Mouse (Mus musculus) liver, embryonic 15.5 days (tissue): ENCODE measurements around the gene Gm6034. TPM values are rescaled to one million over a fixed set of nuclear protein-coding genes. Genes with fewer than 3 reads are reported as not detected.
"Not testable (repeated sequence)": the region's sequence is repeated elsewhere in the genome, so short reads cannot be mapped to it uniquely, and the experiment has no call there.

ENCODE experiments used
- ATAC-seq: fragments of 200-750 bp; cut with Nextera tagmentation; 2 replicates; pipeline ENCODE4 v1.8.0; 2017; ENCODE audit warnings: moderate number of reproducible peaks, mild to moderate bottlenecking, moderate library complexity; ENCODE audit not compliant: insufficient read depth
- H3K27ac ChIP-seq: fragments of 300-500 bp; sonication (generic); replicated peaks from 2 replicates; pipeline ENCODE4 v1.5.1; 2015; ENCODE audit warnings: mild to moderate bottlenecking, inconsistent platforms
- H3K27me3 ChIP-seq: fragments of 300-500 bp; sonication (generic); 2 replicates; pipeline ENCODE4 v1.6.1; 2015; ENCODE audit warnings: mild to moderate bottlenecking, inconsistent platforms
- H3K36me3 ChIP-seq: fragments of 300-500 bp; sonication (generic); replicated peaks from 2 replicates; pipeline ENCODE4 v1.6.1; 2015; ENCODE audit warnings: moderate library complexity, mild to moderate bottlenecking, inconsistent platforms
- H3K4me1 ChIP-seq: fragments of 300-500 bp; sonication (generic); replicated peaks from 2 replicates; pipeline ENCODE4 v1.6.1; 2015; ENCODE audit warnings: inconsistent platforms
- H3K4me2 ChIP-seq: fragments of 300-500 bp; sonication (generic); 2 replicates; pipeline ENCODE4 v1.6.1; 2015; ENCODE audit warnings: moderate library complexity, mild to moderate bottlenecking, inconsistent platforms
- H3K4me3 ChIP-seq: fragments of 300-500 bp; sonication (generic); replicated peaks from 2 replicates; pipeline ENCODE4 v1.5.1; 2015; ENCODE audit warnings: mild to moderate bottlenecking, inconsistent platforms
- H3K9ac ChIP-seq: fragments of 300-500 bp; sonication (generic); 2 replicates; pipeline ENCODE4 v1.6.1; 2015; ENCODE audit warnings: moderate library complexity, mild to moderate bottlenecking, inconsistent platforms
- H3K9me3 ChIP-seq: fragments of 300-500 bp; sonication (generic); replicated peaks from 2 replicates; pipeline ENCODE4 v1.6.1; 2016; ENCODE audit warnings: inconsistent platforms
- WGBS: fragments of 180-500 bp; shearing (Covaris S2); methylation state at CpG from one replicate; pipeline ENCODE4 v1.1.7; 2015; ENCODE audit warnings: mixed read lengths; ENCODE audit not compliant: insufficient replicate concordance; 5-methylcytosine and 5-hydroxymethylcytosine counted together
- polyA plus RNA-seq: library from polyadenylated mRNA; unstranded; fragments of >200 nt; fragmentation: Nextera tagmentation; extraction: Ambion mirVana; gene quantifications from 2 replicates; pipeline ENCODE4 v1.2.1, GENCODE M21; 2015

The Gm6034 gene
- not detected in 2 replicates for polyA plus RNA-seq

GRCm38 (mm10) chr17:36042610-36043169, at the start of gene Gm6034, which contains the start of gene H2-T22:
Gene Gm6034, plus strand, starts transcription at chr17:36042961.
Gene H2-T22, minus strand, starts transcription at chr17:36042747.
- H3K9ac ChIP-seq: peak within 1 kb of the TSS; percentile 53
- H3K4me3 ChIP-seq: peak within 1 kb of the TSS; percentile 62
- H3K4me2 ChIP-seq: peak within 1 kb of the TSS; percentile 85
- WGBS: under 1% methylated on average over 12 of the region's 12 CpGs
- H3K27me3 ChIP-seq, H3K9me3 ChIP-seq, H3K36me3 ChIP-seq, H3K4me1 ChIP-seq: not testable (repeated sequence)
- ATAC-seq: peak; percentile 89
- peak within 1 kb of the TSS; percentile 68; the same call in 1 of the 2 replicates for H3K27ac ChIP-seq

DNA sequence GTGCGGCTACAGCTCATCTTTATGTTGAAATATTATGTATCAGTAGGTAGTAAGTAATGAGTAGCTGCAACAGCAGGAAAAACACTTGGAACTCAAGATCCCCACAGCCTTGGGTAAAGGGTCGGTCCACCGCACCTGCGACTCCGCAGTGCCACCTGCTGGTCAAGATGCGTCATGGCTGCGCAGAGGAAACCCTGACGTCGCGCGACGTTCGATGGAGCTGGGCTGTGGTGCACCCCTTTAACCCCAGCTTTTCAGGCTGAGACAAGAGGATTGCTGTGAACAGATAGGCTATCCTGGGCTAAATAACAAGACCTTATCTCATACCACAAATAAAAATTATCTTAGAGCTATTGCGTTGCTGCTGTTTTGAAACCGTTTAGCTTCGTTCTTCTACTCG, 49.1 kb upstream of the Gm6034 start:
- Histone ChIP-seq H3K27me3 (no peaks in the 10 kb centered on the region), H3K27ac (peak overlapping the region; percentile 86), H3K9ac (no peak overlapping the region), H3K4me1 (peaks cover 43% of the 10 kb centered on the region), H3K4me3 (peak overlapping the region; percentile 70), H3K36me3 (peaks cover 1% of the 10 kb centered on the region; the same call in 1 of the 2 replicates), H3K4me2 (peak overlapping the region; percentile 77), H3K9me3 (no peaks in the 10 kb centered on the region)
- ATAC-seq: peak; percentile 38
- WGBS: 2% methylated on average over 17 of the region's 17 CpGs

GRCm38 (mm10) chr17:35994175-35994878, 48.4 kb upstream of the Gm6034 start:
- peaks cover 49% of the 10 kb centered on the region for H3K4me1 ChIP-seq
- peak overlapping the region; percentile 77 for H3K4me2 ChIP-seq
- peak overlapping the region; percentile 70 for H3K4me3 ChIP-seq
- H3K36me3 ChIP-seq: no peaks in the 10 kb centered on the region
- H3K27me3 ChIP-seq: no peaks in the 10 kb centered on the region
- 2% methylated on average over 31 of the region's 31 CpGs for WGBS
- H3K27ac ChIP-seq: peak overlapping the region; percentile 86
- no peaks in the 10 kb centered on the region for H3K9me3 ChIP-seq
- ATAC-seq: peak; percentile 56
- peak overlapping the region; percentile 68 for H3K9ac ChIP-seq

DNA sequence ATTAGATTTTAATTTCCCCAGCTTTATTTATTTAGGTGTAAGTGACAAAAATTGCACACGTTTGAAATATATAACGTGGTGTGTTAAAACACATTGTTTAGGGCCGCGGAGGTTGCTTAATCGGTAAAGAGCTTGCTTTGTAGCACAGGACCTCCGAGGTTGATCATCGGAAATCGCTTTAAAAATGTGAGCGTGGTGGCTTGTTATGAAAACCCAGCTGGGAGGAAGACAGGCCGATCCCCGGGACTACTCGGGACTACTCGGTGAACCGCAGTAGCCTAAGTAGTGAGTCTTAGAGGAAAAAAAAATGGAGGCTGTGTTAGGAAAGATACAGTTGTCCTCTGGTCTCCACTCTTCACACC, 47.9 kb upstream of the Gm6034 start:
- no peak for ATAC-seq
- peaks cover 53% of the 10 kb centered on the region for H3K4me1 ChIP-seq
- H3K27me3 ChIP-seq: no peaks in the 10 kb centered on the region
- H3K4me2 ChIP-seq: peak overlapping the region; percentile 77
- peak overlapping the region; percentile 86 for H3K27ac ChIP-seq
- H3K9ac ChIP-seq: peak overlapping the region; percentile 68
- 2% methylated on average over 14 of the region's 14 CpGs for WGBS
- no peaks in the 10 kb centered on the region for H3K9me3 ChIP-seq
- H3K36me3 ChIP-seq: peaks cover 2% of the 10 kb centered on the region
- H3K4me3 ChIP-seq: peak overlapping the region; percentile 70

- Histone ChIP-seq H3K27ac (peak overlapping the region; percentile 88), H3K4me1 (peaks cover 74% of the 10 kb centered on the region)
Observed at GRCm38 (mm10) chr17:35996949-35997348, 45.8 kb upstream of the Gm6034 start.

DNA sequence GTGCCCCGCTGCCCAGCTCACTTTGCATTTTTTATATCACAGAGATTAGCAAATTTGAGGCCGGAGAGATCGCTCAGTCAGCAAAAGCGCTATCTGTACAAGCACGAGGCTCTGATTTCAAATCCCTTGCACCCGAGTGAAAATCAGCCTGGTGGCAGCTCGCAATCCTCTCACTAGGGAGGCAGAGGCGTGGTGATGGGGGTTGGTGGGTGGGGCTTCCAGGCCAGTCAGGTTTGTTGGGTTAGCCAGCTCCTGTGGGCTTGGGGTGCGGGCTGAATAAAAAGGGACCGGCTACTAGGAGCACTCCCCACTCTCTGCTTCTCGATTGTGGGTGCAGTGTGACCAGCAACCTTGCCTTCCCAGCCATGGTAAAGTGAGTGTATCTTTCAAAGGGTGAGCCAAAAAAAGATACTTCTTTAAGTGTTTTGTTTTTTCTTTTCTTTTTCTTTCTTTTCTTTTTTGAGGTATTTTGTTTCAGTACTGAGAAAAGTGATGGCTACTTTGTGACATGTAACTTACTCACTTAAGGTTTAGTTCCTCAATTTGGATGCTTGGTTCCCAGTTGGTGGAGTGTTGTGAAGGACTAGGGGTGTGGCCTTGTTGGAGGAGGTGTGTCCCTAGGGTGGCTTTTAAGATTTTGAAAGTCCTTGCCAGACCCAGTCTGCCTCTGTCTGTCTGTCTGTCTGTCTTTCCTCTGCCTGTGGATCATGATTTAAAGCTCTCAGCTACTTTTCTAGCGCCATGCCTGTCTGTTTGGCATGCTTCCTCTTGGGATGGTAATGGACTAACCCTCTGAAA, 44.8 kb upstream of the Gm6034 start:
- 27% methylated on average over 12 of the region's 12 CpGs for WGBS
- peak; percentile 59 for ATAC-seq
- Histone ChIP-seq H3K27ac (peak overlapping the region; percentile 88), H3K4me1 (peaks cover 82% of the 10 kb centered on the region), H3K4me2 (peak overlapping the region; percentile 77), H3K9ac (peak overlapping the region; percentile 48), H3K9me3 (peaks cover 10% of the 10 kb centered on the region; the same call in 1 of the 2 replicates), H3K27me3 (no peaks in the 10 kb centered on the region), H3K36me3 (peaks cover 13% of the 10 kb centered on the region), H3K4me3 (peak overlapping the region; percentile 51)

More at GRCm38 (mm10) chr17:35996949-35997348, 45.8 kb upstream of the Gm6034 start:
- Histone ChIP-seq H3K4me3 (no peak overlapping the region), H3K9ac (no peak overlapping the region), H3K9me3 (peaks cover under 1% of the 10 kb centered on the region; the same call in 1 of the 2 replicates), H3K36me3 (peaks cover 5% of the 10 kb centered on the region), H3K4me2 (peak overlapping the region; percentile 77), H3K27me3 (no peaks in the 10 kb centered on the region)
- ATAC-seq: peak; percentile 22
- 1% methylated on average over 11 of the region's 11 CpGs for WGBS

DNA sequence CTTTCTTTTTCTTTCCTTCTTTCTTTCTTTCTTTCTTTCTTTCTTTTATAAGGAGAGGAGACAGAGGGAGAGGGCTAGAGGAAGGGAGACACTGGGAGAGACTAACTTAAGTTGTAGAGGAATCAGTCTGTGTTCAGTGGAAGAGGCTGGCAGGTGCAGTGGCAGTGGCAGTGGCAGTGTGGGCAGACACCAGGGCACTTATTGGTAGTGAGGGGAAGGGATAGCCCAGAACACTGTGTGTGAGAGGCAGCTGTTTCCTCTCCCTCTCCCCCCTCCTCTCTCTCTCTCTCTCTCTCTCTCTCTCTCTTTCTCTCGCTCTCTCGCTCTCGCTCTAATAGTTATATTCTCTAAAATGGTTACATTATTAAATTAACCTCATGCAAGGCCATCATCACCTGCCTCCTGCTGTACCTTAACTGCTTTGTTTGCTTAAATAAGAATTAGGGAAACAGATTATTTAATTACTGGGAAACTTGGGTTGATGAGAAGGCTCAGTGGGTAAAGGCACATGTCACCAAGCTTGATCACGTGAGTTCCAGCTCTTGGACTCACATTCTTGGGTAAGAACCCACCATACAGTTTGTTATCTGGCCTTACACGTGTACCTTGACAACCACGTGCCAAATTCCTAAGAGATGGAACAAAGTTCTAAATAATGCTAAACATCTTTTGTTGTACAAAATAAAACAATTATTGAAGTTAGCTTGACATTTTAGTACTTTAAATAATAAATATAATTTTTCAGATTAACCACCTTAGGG, 44.0 kb upstream of the Gm6034 start:
- Histone ChIP-seq H3K9ac (peak overlapping the region; percentile 48), H3K4me2 (peak overlapping the region; percentile 77), H3K9me3 (peaks cover 11% of the 10 kb centered on the region; the same call in 1 of the 2 replicates), H3K27ac (peak overlapping the region; percentile 88), H3K4me1 (peaks cover 85% of the 10 kb centered on the region), H3K36me3 (peaks cover 22% of the 10 kb centered on the region), H3K27me3 (no peaks in the 10 kb centered on the region), H3K4me3 (peak overlapping the region; percentile 51)
- 35% methylated on average over 6 of the region's 6 CpGs for WGBS
- ATAC-seq: no peak

DNA sequence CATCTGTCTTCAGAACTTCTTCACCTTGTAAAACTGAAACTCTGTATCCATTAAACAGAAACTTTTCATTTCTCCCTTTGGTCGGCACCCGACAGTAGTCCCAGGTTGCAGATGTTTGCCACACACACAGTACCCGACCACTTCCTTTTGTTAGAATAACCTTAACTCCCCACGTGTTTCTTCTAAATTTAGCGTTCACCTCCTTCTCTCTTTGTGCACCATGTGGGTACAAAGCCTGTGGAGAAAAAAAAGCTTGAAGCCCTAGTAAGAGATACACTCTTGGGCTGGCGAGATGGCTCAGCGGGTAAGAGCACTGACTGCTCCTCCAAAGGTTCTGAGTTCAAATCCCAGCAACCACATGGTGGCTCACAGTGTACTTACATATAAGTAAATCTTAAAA, 43.4 kb upstream of the Gm6034 start:
- WGBS: 30% methylated on average over 7 of the region's 7 CpGs
- no peaks in the 10 kb centered on the region for H3K27me3 ChIP-seq
- peaks cover 11% of the 10 kb centered on the region; the same call in 1 of the 2 replicates for H3K9me3 ChIP-seq
- H3K36me3 ChIP-seq: peaks cover 28% of the 10 kb centered on the region
- ATAC-seq: no peak
- peak overlapping the region; percentile 32; the same call in 1 of the 2 replicates for H3K9ac ChIP-seq
- peak overlapping the region; percentile 51 for H3K4me3 ChIP-seq
- peak overlapping the region; percentile 88 for H3K27ac ChIP-seq
- H3K4me2 ChIP-seq: peak overlapping the region; percentile 77
- peaks cover 84% of the 10 kb centered on the region for H3K4me1 ChIP-seq

DNA sequence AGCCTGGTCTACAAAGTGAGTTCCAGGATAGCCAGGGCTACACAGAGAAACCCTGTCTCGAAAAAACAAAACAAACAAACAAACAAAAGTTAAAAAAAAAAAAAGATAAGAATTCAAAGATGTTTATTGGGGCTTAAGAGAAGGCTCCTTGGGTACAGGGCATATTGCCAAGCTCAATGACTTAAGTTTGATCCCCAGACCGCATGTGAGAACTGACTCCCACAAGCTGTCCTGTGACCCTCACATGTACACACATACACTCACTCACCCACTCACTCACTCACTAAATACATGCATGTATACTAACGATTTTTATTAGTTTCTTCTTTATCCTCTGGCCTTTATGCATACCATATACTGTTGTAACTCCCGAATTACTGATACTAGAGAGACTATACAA, 42.4 kb upstream of the Gm6034 start:
- H3K36me3 ChIP-seq: peaks cover 37% of the 10 kb centered on the region
- peak overlapping the region; percentile 51; the same call in 1 of the 2 replicates for H3K4me3 ChIP-seq
- peak overlapping the region; percentile 92 for H3K27ac ChIP-seq
- ATAC-seq: no peak
- peaks cover 82% of the 10 kb centered on the region for H3K4me1 ChIP-seq
- H3K9ac ChIP-seq: no peak overlapping the region
- H3K9me3 ChIP-seq: peaks cover 11% of the 10 kb centered on the region; the same call in 1 of the 2 replicates
- peak overlapping the region; percentile 77 for H3K4me2 ChIP-seq
- WGBS: 71% methylated on average over 4 of the region's 4 CpGs
- no peaks in the 10 kb centered on the region for H3K27me3 ChIP-seq

DNA sequence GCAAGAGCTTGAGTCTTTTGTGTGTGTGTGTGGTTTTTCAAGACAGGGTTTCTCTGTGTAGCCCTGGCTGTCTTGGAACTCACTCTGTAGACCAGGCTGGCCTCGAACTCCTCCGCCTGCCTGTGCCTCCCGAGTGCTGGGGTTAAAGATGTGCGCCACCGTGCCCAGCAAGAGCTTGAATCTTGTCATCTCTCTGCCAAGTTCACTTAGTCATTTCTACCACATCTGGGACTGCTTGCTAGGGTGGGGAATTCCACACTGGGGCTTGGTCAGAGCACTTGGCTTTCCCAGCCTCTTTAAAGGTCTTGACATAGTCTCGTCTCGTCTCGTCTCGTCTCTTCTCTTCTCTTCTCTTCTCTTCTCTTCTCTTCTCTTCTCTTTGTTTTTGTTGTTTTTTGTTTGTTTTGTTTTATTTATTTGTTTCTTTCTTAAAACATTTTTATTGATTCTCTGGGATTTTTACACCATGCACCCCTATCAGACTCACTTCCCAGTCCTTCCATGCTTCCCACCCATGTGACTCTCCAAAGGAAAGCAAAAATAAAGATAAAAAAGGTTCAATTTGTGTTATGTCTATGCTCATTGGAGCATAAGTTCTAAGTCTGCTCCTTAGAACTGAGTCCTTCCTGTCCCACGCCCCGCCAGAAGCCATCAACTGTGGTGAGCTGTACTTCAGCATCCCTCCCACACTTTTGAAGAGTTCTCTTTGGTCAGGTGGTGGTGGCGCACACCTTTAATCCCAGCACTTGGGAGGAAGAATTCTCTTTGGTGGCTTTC, 41.5 kb upstream of the Gm6034 start:
- ATAC-seq: peak; percentile 58
- H3K4me2 ChIP-seq: peak overlapping the region; percentile 77
- peaks cover 17% of the 10 kb centered on the region; the same call in 1 of the 2 replicates for H3K9me3 ChIP-seq
- peak overlapping the region; percentile 26 for H3K4me3 ChIP-seq
- H3K36me3 ChIP-seq: peaks cover 46% of the 10 kb centered on the region
- peak overlapping the region; percentile 92 for H3K27ac ChIP-seq
- 74% methylated on average over 12 of the region's 12 CpGs for WGBS
- 0 out of 2 replicates have a peak overlapping the region, but pooled peaks have one; percentile 1 for H3K9ac ChIP-seq
- peaks cover 74% of the 10 kb centered on the region for H3K4me1 ChIP-seq
- H3K27me3 ChIP-seq: no peaks in the 10 kb centered on the region
